Mouse (Mus musculus): ENCODE measurements around the gene Gbp2b.
"Not testable (repeated sequence)": the region's sequence is repeated elsewhere in the genome, so short reads cannot be mapped to it uniquely, and the experiment has no call there.

The Gbp2b gene

GRCm38 (mm10) chr3:142594547-142594946, at the start of gene Gbp2b:
Gbp2b (plus strand) TSS chr3:142594847.
- no peak for DNase-seq (ENCODE audit: extremely low read depth, low read depth, low spot score)

- no peak for DNase-seq (ENCODE audit: extremely low read depth, low read depth, low spot score)
These were observed 48.0 kb upstream of the Gbp2b start for GRCm38 (mm10) chr3:142546690-142547089.

DNA sequence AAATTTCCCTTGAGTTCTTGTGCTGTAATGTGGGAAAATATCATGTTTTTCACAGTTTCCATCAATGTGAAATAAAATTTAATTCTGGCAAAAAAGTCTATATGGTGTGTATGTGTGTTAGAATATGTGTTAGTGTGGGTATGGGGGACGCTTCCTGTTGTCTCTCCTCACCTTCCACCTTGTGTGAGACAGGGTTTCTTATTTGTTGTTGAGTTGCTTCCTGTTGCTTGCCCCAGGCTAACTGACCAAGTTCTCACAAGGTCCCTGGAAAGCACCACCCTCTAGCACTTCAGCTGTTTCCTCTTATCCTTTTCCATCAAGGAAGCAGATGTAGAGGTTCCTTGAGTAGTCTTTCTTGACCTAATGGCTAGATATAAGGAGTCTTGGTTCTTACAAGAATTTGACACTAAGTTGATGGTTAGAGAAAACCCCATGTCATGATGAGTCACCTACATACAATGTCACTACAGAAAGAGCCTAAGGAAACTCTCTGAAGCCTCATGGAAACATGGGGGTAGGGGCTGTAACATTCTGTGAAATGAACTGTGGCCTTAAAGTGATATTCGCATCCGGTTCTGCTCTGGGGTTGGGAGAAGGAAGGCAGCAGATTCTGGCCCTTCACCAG, 44.5 kb upstream of the Gbp2b start:
- DNase-seq (ENCODE audit: extremely low read depth, low read depth, low spot score) = no peak

GRCm38 (mm10) chr3:142554601-142555000, 40.0 kb upstream of the Gbp2b start:
- no peak for DNase-seq (ENCODE audit: extremely low read depth, low read depth, low spot score)

DNA sequence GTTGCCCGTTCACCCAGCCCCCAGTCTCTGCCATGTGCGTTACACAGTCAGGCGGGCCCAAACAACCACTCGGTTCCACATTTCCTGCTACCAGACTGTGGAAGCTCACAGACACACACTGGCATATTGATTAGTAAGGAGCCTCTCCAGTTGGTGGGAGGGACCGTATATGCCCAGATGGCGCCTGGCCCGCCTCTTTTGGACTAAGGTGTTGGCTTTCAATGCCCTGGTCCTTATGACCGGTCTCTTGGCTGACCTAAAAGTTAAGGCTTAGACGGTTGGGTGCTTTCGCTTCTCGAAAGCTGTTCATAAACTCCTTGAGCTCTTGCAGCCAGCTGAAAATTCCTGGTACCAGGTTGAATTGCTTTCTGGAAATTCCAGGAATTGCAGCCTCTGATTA, 39.0 kb upstream of the Gbp2b start:
- no peak for DNase-seq (ENCODE audit: extremely low read depth, low read depth, low spot score)

- no peak for DNase-seq (ENCODE audit: extremely low read depth, low read depth, low spot score)
These were observed 34.9 kb upstream of the Gbp2b start, which contains the start of gene Gbp3 for GRCm38 (mm10) chr3:142559632-142560228. Gbp3 (plus strand) TSS chr3:142560026.

DNA sequence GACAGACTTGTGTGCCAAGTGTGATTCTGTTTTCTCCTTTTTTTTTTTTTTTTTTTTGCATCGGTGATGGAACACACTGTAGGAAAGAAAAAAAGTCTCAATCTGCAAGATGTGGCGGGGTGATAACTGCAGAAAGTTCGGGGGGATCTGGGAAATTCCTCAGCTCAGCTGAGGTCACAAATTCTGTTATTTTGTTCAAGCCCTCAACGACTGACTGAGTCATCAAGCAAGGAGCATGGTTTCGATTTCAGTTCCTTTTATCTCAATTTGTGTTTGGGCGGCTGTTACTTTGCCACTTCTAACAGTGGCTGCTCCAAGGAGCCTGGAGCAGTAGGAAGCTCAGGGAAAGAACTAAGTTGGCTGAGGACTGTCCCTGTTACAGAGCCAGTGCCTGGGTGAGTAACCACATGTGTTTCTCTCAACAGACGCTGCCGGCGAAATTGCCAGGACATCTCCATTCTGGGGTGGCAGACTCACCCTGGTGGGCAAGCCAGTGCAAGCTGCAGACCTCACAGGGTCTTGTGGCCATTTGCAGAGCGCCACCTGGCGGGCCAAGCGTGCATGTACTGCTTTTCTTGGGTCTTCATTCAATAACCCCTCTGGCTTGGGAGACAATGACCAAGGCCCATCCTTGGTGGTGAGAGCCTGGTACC, 34.2 kb upstream of the Gbp2b start:
- DNase-seq (ENCODE audit: extremely low read depth, low read depth, low spot score) = no peak

DNA sequence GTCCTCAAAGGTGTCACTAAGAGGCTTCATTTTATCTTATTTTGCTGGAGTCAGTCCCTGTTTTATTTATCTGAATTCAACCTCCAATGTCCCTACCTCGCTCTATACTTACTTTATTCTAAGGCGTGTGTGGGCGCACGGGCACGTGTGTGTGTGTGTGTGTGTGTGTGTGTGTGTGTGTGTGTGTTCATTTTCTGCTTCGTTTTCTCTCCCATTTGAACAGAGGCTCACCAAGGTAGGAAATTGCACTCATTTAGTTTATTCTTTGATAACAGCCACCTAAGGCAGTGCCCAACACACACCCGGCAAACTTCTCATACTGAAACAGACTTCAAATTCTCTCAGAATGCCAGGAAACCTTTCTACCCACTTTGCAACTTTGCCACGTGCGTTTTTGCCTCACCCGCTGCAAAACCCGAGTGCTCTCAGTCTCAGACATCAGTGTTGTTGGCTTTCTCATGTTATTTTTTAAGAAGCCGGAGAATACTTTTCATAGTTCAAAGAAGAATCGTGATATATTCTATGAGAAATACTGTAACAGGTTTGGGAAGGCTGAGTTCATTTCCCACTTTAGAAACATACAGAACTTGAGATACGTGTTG, 33.5 kb upstream of the Gbp2b start:
- DNase-seq (ENCODE audit: extremely low read depth, low read depth, low spot score) = no peak

- no peak for DNase-seq (ENCODE audit: extremely low read depth, low read depth, low spot score)
These were observed 33.0 kb upstream of the Gbp2b start for GRCm38 (mm10) chr3:142561666-142562065.

DNA sequence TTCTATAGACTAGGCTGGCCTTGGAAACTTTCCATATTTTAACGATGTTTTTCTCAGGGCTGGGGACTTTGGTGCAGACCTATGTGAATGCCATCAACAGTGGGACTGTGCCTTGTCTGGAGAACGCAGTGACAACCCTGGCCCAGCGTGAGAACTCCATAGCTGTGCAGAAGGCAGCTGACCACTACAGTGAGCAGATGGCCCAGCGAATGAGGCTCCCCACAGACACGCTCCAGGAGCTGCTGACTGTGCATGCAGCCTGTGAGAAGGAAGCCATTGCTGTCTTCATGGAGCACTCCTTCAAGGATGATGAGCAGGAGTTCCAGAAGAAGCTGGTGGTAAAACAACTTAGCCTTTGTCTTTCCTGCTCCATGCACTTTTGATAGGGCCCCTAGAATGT, 27.2 kb upstream of the Gbp2b start:
- DNase-seq (ENCODE audit: extremely low read depth, low read depth, low spot score) = not testable (repeated sequence)

- DNase-seq (ENCODE audit: extremely low read depth, low read depth, low spot score) = no peak
These were observed 23.9 kb upstream of the Gbp2b start for GRCm38 (mm10) chr3:142570738-142571137.

DNA sequence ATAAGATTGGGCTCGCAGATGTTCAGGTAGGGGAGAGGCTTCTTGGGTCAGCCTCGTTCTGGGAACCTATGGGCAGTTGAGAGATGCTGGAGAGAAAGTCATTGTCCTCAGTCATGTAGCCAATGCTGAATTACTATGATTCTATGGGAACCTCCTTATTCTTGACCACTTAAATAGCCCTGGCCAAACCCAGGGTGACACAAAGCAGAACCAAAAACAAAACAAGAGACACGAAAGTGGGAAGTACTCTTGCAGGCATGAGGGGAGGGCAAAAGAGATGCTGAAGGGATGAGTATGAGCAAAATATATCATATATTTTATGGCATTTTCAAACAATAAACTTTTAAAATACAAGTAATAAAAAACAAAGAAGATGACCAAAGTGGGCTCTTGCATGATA, 17.5 kb upstream of the Gbp2b start:
- DNase-seq (ENCODE audit: extremely low read depth, low read depth, low spot score) = no peak

DNA sequence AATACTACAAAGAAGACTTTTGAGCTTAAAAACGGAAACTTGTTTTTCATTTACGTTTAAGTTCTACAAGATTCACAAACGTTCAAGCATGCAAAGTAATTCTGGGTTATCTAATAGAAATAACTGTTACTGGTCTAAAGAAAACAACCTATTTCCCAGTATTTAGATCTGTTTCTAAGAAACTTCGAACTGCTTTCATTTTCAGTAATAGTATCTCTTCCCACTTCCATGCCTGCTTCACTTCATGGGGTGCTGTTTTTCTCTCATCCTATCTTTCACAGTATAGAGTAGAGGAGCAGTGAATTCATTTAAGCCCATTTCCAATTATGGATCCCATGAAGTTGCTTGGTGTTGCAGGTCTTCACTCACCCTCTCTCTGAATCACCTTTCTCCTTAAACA, 16.3 kb upstream of the Gbp2b start:
- DNase-seq (ENCODE audit: extremely low read depth, low read depth, low spot score) = no peak

DNA sequence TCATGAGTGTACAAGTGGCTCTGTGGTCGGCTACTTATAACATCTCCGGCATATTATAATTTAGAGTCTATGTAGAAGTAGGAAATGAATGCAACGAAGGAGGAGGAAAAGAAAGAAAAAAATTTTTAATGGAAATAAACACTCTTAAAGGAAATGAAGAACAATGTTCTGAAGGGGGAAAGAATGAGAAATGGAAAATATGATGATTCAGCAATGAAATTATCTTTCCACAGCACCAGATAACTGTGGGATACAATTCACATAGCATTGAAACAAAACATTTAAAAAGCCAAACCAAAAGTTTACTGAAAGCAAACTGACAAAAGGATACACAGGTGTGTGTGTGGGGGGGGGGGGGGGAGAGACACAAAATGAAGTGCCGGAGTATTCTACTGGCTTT, 11.6 kb upstream of the Gbp2b start:
- no peak for DNase-seq (ENCODE audit: extremely low read depth, low read depth, low spot score)

DNA sequence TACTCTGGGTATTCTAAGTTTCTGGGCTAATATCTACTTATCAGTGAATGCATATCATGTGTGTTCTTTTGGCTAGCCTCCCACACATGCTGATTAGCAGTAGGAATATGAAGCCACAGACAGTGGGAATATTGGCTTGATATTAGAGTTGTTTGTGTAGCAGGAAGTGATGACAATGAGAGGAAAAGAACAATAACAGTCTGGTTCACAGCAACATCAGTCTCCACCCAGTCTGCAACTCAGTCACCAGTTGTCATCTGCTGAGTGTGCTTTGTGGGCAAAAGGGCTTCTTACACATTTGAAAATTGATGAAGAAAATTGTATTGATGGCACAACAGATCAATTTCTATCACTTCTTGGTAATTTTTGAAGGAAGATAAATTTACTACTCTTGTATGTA, 7.3 kb upstream of the Gbp2b start:
- DNase-seq (ENCODE audit: extremely low read depth, low read depth, low spot score) = no peak

GRCm38 (mm10) chr3:142588888-142589287, 5.8 kb upstream of the Gbp2b start:
- no peak for DNase-seq (ENCODE audit: extremely low read depth, low read depth, low spot score)

GRCm38 (mm10) chr3:142590431-142591067, 4.1 kb upstream of the Gbp2b start:
- no peak for DNase-seq (ENCODE audit: extremely low read depth, low read depth, low spot score)

GRCm38 (mm10) chr3:142597923-142598322, 3.3 kb downstream of the Gbp2b start:
- DNase-seq (ENCODE audit: extremely low read depth, low read depth, low spot score) = no peak

GRCm38 (mm10) chr3:142601675-142602074, 7.0 kb downstream of the Gbp2b start:
- no peak for DNase-seq (ENCODE audit: extremely low read depth, low read depth, low spot score)

DNA sequence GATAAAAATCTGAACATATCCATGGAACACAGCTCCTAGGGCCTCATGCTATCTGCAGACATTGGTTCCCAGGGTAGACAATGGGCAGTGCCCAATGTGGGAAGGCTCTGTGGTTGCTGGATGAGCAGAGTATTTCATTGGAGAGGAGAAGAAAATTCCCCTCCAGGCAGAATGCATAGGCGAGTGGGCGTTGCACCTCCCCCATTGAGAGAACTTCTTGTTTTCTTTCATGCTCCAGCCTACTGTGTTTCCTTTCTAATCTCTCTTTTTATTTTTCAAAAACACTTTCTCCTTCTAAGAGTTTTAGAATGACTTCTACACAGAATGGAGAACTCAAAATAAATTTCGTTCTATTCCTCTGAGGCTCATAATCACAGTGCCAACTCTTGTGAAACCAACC, 24.0 kb downstream of the Gbp2b start:
- no peak for DNase-seq (ENCODE audit: extremely low read depth, low read depth, low spot score)

DNA sequence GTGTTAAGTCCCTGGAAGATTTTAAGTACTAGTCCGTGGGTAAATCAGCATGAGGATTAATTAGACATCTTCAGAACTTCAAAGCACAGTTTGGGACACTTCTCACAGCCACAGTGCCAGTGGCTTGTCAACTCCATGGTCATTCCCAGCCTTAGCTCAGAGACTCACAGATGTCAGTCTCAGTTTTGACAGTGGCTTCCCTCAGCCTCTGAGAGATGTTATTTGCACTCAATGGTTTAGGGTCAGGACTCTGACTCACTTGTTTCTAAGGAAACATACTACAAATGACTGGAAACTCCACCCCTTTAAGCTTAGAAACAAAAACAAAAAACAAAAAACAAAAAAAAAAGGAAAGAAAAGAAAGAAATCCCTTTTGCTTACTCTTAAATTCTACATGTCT, 25.0 kb downstream of the Gbp2b start:
- no peak for DNase-seq (ENCODE audit: extremely low read depth, low read depth, low spot score)

All from fat pad, adult 2 months (tissue).